Mouse (Mus musculus) intestine, embryonic 14.5 days (tissue): ENCODE data around the gene Ifi27. TPM values are rescaled to one million over a fixed set of nuclear protein-coding genes. Genes with fewer than 3 reads are reported as not detected.

ENCODE experiments used
- ATAC-seq: fragments of 200-750 bp; cut with Nextera tagmentation; replicated peaks from 2 replicates; pipeline ENCODE4 v1.8.0; 2017; ENCODE audit warnings: low read depth, moderate number of reproducible peaks, moderate TSS enrichment, moderate library complexity; ENCODE audit not compliant: low FRiP score, low TSS enrichment
- DNase-seq: peaks from one replicate; pipeline ENCODE4 v3.0.0-alpha.2; 2018; ENCODE audit warnings: low spot score
- H3K27ac ChIP-seq: fragments of 300-500 bp; sonication (generic); 2 replicates; pipeline ENCODE4 v1.5.1; 2014; ENCODE audit warnings: low read depth, mild to moderate bottlenecking, control low read depth
- H3K27me3 ChIP-seq: fragments of 300-500 bp; sonication (generic); replicated peaks from 2 replicates; pipeline ENCODE4 v1.6.1; 2014; ENCODE audit warnings: low read length, control low read depth; ENCODE audit not compliant: control insufficient read depth, insufficient read depth
- H3K36me3 ChIP-seq: fragments of 300-500 bp; sonication (generic); 2 replicates; pipeline ENCODE4 v1.6.1; 2014; ENCODE audit warnings: low read length, control low read depth; ENCODE audit not compliant: control insufficient read depth, insufficient read depth
- H3K4me1 ChIP-seq: fragments of 300-500 bp; sonication (generic); replicated peaks from 2 replicates; pipeline ENCODE4 v1.6.1; 2014; ENCODE audit warnings: low read length, control low read depth, mixed read lengths; ENCODE audit not compliant: control insufficient read depth, insufficient read depth
- H3K4me2 ChIP-seq: fragments of 300-500 bp; sonication (generic); 2 replicates; pipeline ENCODE4 v1.6.1; 2014; ENCODE audit warnings: low read length
- H3K4me3 ChIP-seq: fragments of 300-500 bp; sonication (generic); 2 replicates; pipeline ENCODE4 v1.5.1; 2014; ENCODE audit warnings: low read depth, low read length, control low read depth, mixed read lengths
- H3K9ac ChIP-seq: fragments of 300-500 bp; sonication (generic); 2 replicates; pipeline ENCODE4 v1.6.1; 2014; ENCODE audit warnings: mild to moderate bottlenecking, low read length
- H3K9me3 ChIP-seq: fragments of 300-500 bp; sonication (generic); 2 replicates; pipeline ENCODE4 v1.6.1; 2016; ENCODE audit warnings: low read length, control low read depth; ENCODE audit not compliant: control insufficient read depth
- WGBS: fragments of 180-500 bp; shearing (Covaris S2); extraction: QIAGEN DNeasy Blood & Tissue Kit; methylation state at CpG from one replicate; pipeline ENCODE4 v1.1.7; 2014; 5-methylcytosine and 5-hydroxymethylcytosine counted together
- polyA plus RNA-seq: library from polyadenylated mRNA; unstranded; fragments of >200 nt; fragmentation: Nextera tagmentation; extraction: Ambion mirVana; gene quantifications from 2 replicates; pipeline ENCODE4 v1.2.1, GENCODE M21; 2014

Gene Ifi27
- polyA plus RNA-seq, 1 experiment from 2014 or later: 37.9 TPM

DNA sequence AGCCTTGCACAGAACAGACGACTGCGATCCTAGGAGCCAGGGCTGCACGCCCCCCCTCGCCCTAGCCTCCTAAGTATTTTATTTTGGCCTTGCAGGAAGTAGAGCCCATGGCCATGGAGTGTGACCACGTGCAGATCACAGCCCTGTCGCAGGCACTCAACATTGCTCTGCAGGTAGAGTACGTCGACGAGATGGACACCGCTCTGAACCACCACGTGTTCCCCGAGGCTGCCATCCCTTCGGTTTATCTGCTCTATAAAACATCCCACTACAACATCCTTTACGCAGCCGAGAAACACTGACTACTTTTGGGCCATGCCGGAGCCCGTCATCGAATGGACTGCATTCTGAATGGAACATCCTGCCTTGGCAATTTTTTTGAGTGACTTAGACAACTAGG, 29.9 kb upstream of the Ifi27 start:
- WGBS: 86% methylated on average over 18 of the region's 18 CpGs

DNA sequence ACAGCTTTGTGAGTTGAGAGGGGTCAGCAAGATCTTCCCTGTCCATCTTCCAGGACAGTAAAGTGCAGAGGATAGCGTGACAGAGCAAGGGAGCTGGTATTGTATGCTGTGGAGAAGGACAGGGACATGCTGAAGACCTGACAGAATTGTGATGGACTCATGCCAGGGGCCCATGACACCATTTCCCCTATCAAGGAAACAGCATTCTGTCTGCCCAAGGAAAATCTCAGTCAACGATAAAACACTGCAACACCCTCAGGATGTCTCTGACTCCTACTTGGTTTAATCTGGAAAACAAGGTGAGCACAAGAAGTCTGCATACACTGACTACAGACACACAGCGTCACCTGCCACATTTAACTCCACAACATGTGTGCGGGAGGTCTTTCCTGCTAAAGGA, 26.3 kb upstream of the Ifi27 start, which contains the start of gene 9330161L09Rik:
TSS of gene 9330161L09Rik (minus strand) at position 101 of the 400 bp plus-strand sequence.
- Histone ChIP-seq H3K27me3 (no peaks in the 10 kb centered on the region), H3K9me3 (no peaks in the 10 kb centered on the region), H3K27ac (no peak within 1 kb of the TSS), H3K4me3 (no peak within 1 kb of the TSS), H3K9ac (no peak within 1 kb of the TSS), H3K4me2 (no peak within 1 kb of the TSS), H3K36me3 (peaks cover 92% of the 10 kb centered on the region), H3K4me1 (no peaks in the 10 kb centered on the region)
- WGBS: 92% methylated on average over 4 of the region's 4 CpGs
- ATAC-seq (no peak), DNase-seq (no peak)

More for the DNA sequence above, 29.9 kb upstream of the Ifi27 start:
- no peaks in the 10 kb centered on the region for H3K4me1 ChIP-seq
- H3K9me3 ChIP-seq: no peaks in the 10 kb centered on the region
- no peak overlapping the region for H3K27ac ChIP-seq
- H3K9ac ChIP-seq: no peak overlapping the region
- no peak overlapping the region for H3K4me2 ChIP-seq
- H3K36me3 ChIP-seq: peaks cover 62% of the 10 kb centered on the region
- DNase-seq: no peak
- H3K4me3 ChIP-seq: no peak overlapping the region
- no peaks in the 10 kb centered on the region for H3K27me3 ChIP-seq
- ATAC-seq: no peak

DNA sequence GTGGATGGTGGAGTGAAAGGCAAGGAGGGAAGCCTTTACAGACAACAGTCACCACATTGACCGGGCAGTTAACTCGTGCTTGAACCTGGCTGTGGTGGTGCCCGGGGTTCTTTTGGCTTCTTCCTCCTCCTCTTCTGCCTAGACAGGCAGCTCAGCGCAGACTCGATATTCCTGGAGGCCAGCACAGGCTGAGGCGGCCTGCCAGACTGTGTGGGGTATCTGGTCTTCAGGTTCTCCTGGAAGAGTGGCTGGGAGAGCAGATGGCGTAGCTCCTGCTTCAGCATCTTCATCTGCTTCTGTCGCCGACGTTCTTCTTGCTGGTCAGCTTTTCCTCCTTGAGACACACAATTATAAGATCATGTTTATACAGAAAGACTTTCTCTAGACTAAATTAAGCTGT, 25.9 kb upstream of the Ifi27 start:
- 92% methylated on average over 10 of the region's 10 CpGs for WGBS
- DNase-seq: no peak
- no peak overlapping the region for H3K9ac ChIP-seq
- H3K4me3 ChIP-seq: no peak overlapping the region
- ATAC-seq: no peak
- no peak overlapping the region for H3K4me2 ChIP-seq
- H3K27me3 ChIP-seq: no peaks in the 10 kb centered on the region
- H3K36me3 ChIP-seq: peaks cover 92% of the 10 kb centered on the region
- no peaks in the 10 kb centered on the region for H3K9me3 ChIP-seq
- no peak overlapping the region for H3K27ac ChIP-seq
- H3K4me1 ChIP-seq: no peaks in the 10 kb centered on the region

DNA sequence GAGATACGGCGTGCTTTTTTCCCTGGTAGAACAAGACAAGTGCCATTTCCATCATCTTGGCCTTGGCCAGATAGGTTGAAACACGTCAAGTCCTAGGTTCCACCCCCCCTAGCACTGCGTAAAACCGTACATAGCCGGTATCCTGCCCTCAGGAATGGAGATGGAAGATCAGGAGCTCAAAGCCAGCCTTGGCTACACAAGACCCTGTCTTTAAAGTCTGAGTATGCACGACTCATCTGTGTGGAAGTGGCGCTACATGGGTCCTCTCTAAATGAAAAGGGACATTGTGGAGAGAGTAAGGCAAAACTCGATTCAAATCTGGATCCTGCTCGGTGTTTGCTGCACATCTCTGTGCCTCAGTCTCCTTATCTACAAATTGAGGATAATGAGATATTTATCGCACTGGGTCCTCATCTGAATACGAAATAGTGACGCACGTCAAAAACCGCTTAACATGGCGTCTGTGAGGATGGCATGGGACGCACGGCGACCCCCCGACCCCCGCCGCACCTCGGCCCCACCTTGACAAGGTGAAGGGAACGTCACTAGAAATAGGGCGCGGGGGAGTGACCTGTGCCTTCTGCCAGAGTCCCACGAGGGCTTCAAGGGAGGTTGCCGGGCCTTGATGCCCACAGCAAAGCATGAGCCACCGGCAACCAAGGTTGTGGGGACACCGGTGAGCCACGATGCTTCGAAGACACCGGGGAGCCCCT, 8.8 kb upstream of the Ifi27 start:
- no peak overlapping the region for H3K27ac ChIP-seq

DNA sequence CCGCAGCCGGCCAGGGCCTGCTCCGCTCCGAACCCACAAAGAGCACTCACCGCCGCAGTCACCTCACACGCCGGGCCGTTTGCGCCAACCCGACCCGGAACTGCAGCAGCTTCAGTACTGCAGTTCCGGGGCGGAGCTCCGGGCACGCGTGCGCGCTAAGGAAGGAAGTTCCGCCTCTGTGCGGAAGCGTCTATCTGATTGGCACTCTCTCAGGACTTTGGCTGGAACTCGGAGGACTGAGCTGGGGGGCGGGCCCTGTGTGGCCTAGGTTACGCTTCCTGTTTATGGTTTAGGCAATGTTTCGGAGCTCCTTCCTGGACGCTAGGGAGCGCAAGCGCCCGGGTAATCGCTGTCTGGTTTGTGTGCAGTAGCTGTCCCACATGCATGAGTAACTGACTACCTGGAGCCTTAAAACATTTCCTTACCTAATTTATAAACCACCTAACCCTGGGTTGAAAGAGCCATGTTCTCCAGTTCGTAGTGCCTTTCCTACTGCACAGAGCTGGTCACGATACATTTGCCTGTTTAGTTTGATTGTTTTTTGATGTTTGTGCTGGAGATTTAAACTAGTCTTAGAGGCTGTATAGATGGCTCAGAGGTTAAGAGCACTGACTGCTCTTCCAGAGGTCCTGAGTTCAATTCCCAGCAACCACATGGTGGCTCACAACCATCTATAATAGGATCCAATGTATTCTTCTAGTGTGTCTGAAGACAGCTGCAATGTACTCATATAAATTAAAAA, 8.1 kb upstream of the Ifi27 start, which contains the start of gene Ddx24:
TSS of gene Ddx24 (minus strand) at position 102 of the 742 bp plus-strand sequence.
- WGBS: 1% methylated on average over 33 of the region's 33 CpGs
- Histone ChIP-seq H3K4me2 (peak within 1 kb of the TSS; percentile 94), H3K36me3 (peaks cover 24% of the 10 kb centered on the region), H3K27ac (no peak within 1 kb of the TSS), H3K9ac (peak within 1 kb of the TSS; percentile 88), H3K27me3 (no peaks in the 10 kb centered on the region), H3K9me3 (no peaks in the 10 kb centered on the region), H3K4me1 (peaks cover 26% of the 10 kb centered on the region), H3K4me3 (peak within 1 kb of the TSS; percentile 97)
- DNase-seq (peak; percentile 97), ATAC-seq (peak; percentile 100)

More for the DNA sequence above, 8.8 kb upstream of the Ifi27 start:
- ATAC-seq (no peak; the same call in 1 of the 2 replicates), DNase-seq (no peak)
- H3K4me3 ChIP-seq: peak overlapping the region; percentile 97
- H3K36me3 ChIP-seq: peaks cover 24% of the 10 kb centered on the region
- H3K4me1 ChIP-seq: peaks cover 26% of the 10 kb centered on the region
- H3K9ac ChIP-seq: peak overlapping the region; percentile 88
- no peaks in the 10 kb centered on the region for H3K9me3 ChIP-seq
- no peaks in the 10 kb centered on the region for H3K27me3 ChIP-seq
- 8% methylated on average over 33 of the region's 33 CpGs for WGBS
- H3K4me2 ChIP-seq: peak overlapping the region; percentile 94

DNA sequence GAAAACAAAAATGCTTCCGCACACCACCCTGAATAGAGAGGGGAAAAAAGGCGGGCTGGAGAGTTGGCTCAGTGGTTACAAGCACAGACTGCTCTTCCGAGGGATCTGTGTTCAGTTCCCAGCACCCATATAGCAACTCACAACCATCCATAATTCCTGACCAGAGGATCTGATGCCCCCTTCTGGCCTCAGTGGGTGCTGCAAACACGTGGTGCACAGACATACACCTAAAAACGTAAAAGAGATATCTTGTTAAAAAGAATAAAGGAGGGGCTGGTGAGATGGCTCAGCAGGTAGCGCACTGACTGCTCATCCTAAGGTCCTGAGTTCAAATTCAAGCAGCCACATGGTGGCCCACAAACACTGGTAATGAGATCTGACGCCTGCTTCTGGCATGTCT, 7.3 kb upstream of the Ifi27 start:
- no peak overlapping the region for H3K9ac ChIP-seq
- H3K36me3 ChIP-seq: peaks cover 19% of the 10 kb centered on the region
- no peak overlapping the region for H3K4me2 ChIP-seq
- 87% methylated on average over 7 of the region's 7 CpGs for WGBS
- ATAC-seq: no peak
- DNase-seq: no peak
- H3K27ac ChIP-seq: no peak overlapping the region
- H3K9me3 ChIP-seq: no peaks in the 10 kb centered on the region
- no peak overlapping the region for H3K4me3 ChIP-seq
- no peaks in the 10 kb centered on the region for H3K27me3 ChIP-seq
- peaks cover 24% of the 10 kb centered on the region for H3K4me1 ChIP-seq

DNA sequence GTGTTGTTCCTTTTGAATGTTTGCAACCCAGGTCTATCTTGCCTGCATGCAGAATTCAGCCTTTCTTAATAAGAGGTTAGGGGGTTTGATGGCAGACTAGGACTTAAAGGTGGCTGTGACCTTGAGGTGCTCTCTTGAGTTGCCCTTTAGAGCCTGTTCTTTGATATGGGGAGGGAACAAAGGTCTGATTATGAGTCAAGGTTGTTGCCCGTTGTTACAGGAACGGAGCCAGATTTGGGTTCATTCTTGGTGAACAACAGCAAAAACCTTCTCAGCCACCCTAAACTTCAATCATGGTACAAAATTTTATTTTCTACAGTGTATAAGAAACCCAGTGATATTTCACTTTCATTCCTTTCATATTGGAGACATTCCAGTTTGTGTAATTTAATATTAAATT, 581 bp upstream of the Ifi27 start:
- Histone ChIP-seq H3K4me1 (0 out of 2 replicates have a peak, but pooled peaks cover 8% of the 10 kb centered on the region), H3K27ac (no peak overlapping the region), H3K4me3 (no peak overlapping the region), H3K4me2 (no peak overlapping the region), H3K27me3 (no peaks in the 10 kb centered on the region), H3K9me3 (no peaks in the 10 kb centered on the region), H3K36me3 (no peaks in the 10 kb centered on the region), H3K9ac (no peak overlapping the region)
- ATAC-seq: no peak
- 89% methylated on average over 2 of the region's 2 CpGs for whole genome bisulfite sequencing
- DNase-seq: no peak

DNA sequence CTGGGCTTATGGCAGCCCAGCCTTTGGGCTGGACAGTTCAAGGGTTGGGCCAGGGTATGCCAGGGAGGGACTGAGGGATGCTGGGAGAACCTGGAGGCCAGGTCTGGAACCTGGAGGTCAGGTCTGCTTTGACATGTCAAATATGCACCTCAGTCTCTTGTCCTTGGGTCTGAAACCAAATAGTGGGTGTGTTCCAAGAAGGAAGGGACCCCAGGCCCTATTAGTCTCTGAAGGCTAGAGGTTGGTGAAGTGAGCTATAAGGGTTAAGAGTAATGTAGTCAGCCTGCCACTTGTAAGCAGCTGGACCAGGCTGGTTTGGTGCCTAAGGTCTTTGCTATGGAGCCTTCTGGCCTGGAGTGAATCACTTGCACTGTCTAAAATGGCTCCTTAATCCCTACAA, 850 bp downstream of the Ifi27 start:
- H3K4me3 ChIP-seq: no peak overlapping the region
- H3K9ac ChIP-seq: no peak overlapping the region
- peak overlapping the region; percentile 43 for H3K4me2 ChIP-seq
- DNase-seq (no peak), ATAC-seq (no peak)
- H3K27me3 ChIP-seq: no peaks in the 10 kb centered on the region
- no peaks in the 10 kb centered on the region for H3K9me3 ChIP-seq
- H3K4me1 ChIP-seq: 0 out of 2 replicates have a peak, but pooled peaks cover 8% of the 10 kb centered on the region
- 0 out of 2 replicates have a peak overlapping the region, but pooled peaks have one; percentile 59 for H3K27ac ChIP-seq
- no peaks in the 10 kb centered on the region for H3K36me3 ChIP-seq
